Mouse (Mus musculus) liver, embryonic 11.5 days (tissue): Measurements from ENCODE around the gene Brwd3. TPM values are rescaled to one million over a fixed set of nuclear protein-coding genes. Genes with fewer than 3 reads are reported as not detected.

Experiments
- ATAC-seq: fragments of 200-750 bp; cut with Nextera tagmentation; replicated peaks from 2 replicates; pipeline ENCODE4 v1.8.0; 2017; ENCODE audit warnings: moderate number of reproducible peaks, mild to moderate bottlenecking, moderate TSS enrichment, moderate library complexity; ENCODE audit not compliant: low FRiP score
- DNase-seq: peaks from one replicate; pipeline ENCODE4 v3.0.0-alpha.2; 2017; ENCODE audit warnings: low spot score
- H3K27ac ChIP-seq: fragments of 300-500 bp; sonication (generic); 2 replicates; pipeline ENCODE4 v1.5.1; 2014; ENCODE audit warnings: mild to moderate bottlenecking, low read depth, low read length, control low read depth
- H3K27me3 ChIP-seq: fragments of 300-500 bp; sonication (generic); replicated peaks from 2 replicates; pipeline ENCODE4 v1.6.1; 2014; ENCODE audit warnings: low read length, mixed read lengths; ENCODE audit not compliant: control insufficient read depth, insufficient read depth
- H3K36me3 ChIP-seq: fragments of 300-500 bp; sonication (generic); 2 replicates; pipeline ENCODE4 v1.6.1; 2014; ENCODE audit warnings: mild to moderate bottlenecking, low read length, moderate library complexity, mixed read lengths; ENCODE audit not compliant: control insufficient read depth, insufficient read depth
- H3K4me1 ChIP-seq: fragments of 300-500 bp; sonication (generic); replicated peaks from 2 replicates; pipeline ENCODE4 v1.6.1; 2014; ENCODE audit warnings: low read length, mixed read lengths; ENCODE audit not compliant: control insufficient read depth, insufficient read depth
- H3K4me2 ChIP-seq: fragments of 300-500 bp; sonication (generic); 2 replicates; pipeline ENCODE4 v1.6.1; 2014; ENCODE audit warnings: mild to moderate bottlenecking, control low read depth, moderate library complexity
- H3K4me3 ChIP-seq: fragments of 300-500 bp; sonication (generic); 2 replicates; pipeline ENCODE4 v1.5.1; 2014; ENCODE audit warnings: low read depth, low read length, control low read depth
- H3K9ac ChIP-seq: fragments of 300-500 bp; sonication (generic); 2 replicates; pipeline ENCODE4 v1.6.1; 2014; ENCODE audit warnings: low read depth, low read length, control low read depth
- H3K9me3 ChIP-seq: fragments of 300-500 bp; sonication (generic); 2 replicates; pipeline ENCODE4 v1.6.1; 2016; ENCODE audit warnings: low read length, inconsistent platforms, mixed read lengths; ENCODE audit not compliant: control insufficient read depth
- WGBS: fragments of 180-500 bp; shearing (Covaris S2); extraction: QIAGEN DNeasy Blood & Tissue Kit; methylation state at CpG from one replicate; pipeline ENCODE4 v1.1.7; 2014; 5-methylcytosine and 5-hydroxymethylcytosine counted together
- polyA plus RNA-seq: library from polyadenylated mRNA; unstranded; fragments of >200 nt; fragmentation: Nextera tagmentation; extraction: Ambion mirVana; gene quantifications from 2 replicates; pipeline ENCODE4 v1.2.1, GENCODE M21; 2014

Brwd3 gene
- polyA plus RNA-seq, 1 experiment from 2014 or later: 2.6 TPM

GRCm38 (mm10) chrX:108797268-108797667 is 36.9 kb downstream of the Brwd3 start:
- Histone ChIP-seq H3K9ac (no peak overlapping the region), H3K9me3 (no peaks in the 10 kb centered on the region), H3K27ac (no peak overlapping the region), H3K4me1 (no peaks in the 10 kb centered on the region), H3K36me3 (no peaks in the 10 kb centered on the region), H3K4me2 (no peak overlapping the region), H3K27me3 (no peaks in the 10 kb centered on the region), H3K4me3 (no peak overlapping the region)
- WGBS: 65% methylated on average over 3 of the region's 3 CpGs
- DNase-seq (no peak), ATAC-seq (no peak)

DNA sequence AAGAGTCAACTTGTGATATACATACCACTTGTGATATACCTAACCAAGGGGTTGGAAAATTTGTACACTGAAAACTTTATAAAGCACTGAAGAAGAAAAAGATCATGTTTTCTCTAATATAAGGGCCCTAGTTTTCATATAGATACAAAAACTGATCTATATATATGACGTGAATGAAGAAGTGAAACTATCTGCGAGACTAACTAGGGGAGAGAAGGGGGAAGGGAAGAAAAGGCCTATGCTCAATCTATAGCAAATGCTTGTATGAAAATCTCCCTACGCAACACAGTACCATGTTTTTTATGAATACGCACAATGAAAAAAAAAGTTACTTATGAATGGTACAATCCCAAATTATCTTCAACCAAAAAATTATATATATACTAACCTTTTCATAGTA is 50.4 kb downstream of the Brwd3 start:
- no peak for DNase-seq
- WGBS: 91% methylated on average over 4 of the region's 4 CpGs

GRCm38 (mm10) chrX:108731755-108732154 is 102.4 kb downstream of the Brwd3 start:
- Histone ChIP-seq H3K27me3 (no peaks in the 10 kb centered on the region), H3K9me3 (no peaks in the 10 kb centered on the region), H3K4me2 (no peak overlapping the region), H3K9ac (no peak overlapping the region), H3K27ac (no peak overlapping the region), H3K4me1 (no peaks in the 10 kb centered on the region), H3K4me3 (no peak overlapping the region), H3K36me3 (no peaks in the 10 kb centered on the region)
- DNase-seq: no peak
- ATAC-seq: no peak; the same call in 1 of the 2 replicates

More for the DNA sequence above, 50.4 kb downstream of the Brwd3 start:
- Histone ChIP-seq H3K27ac (no peak overlapping the region), H3K9me3 (no peaks in the 10 kb centered on the region), H3K27me3 (no peaks in the 10 kb centered on the region), H3K9ac (no peak overlapping the region), H3K4me3 (no peak overlapping the region), H3K36me3 (no peaks in the 10 kb centered on the region), H3K4me2 (no peak overlapping the region), H3K4me1 (no peaks in the 10 kb centered on the region)
- no peak for ATAC-seq

GRCm38 (mm10) chrX:108729564-108729963 is 104.6 kb downstream of the Brwd3 start:
- DNase-seq (no peak), ATAC-seq (no peak)
- H3K4me2 ChIP-seq: no peak overlapping the region
- H3K9ac ChIP-seq: no peak overlapping the region
- H3K27me3 ChIP-seq: no peaks in the 10 kb centered on the region
- WGBS: 78% methylated on average over 1 of the region's 1 CpGs
- H3K27ac ChIP-seq: no peak overlapping the region
- H3K36me3 ChIP-seq: no peaks in the 10 kb centered on the region
- no peaks in the 10 kb centered on the region for H3K4me1 ChIP-seq
- no peaks in the 10 kb centered on the region for H3K9me3 ChIP-seq
- H3K4me3 ChIP-seq: no peak overlapping the region

GRCm38 (mm10) chrX:108729068-108729467 is 105.1 kb downstream of the Brwd3 start:
- WGBS: 77% methylated on average over 3 of the region's 3 CpGs
- no peak overlapping the region for H3K27ac ChIP-seq

GRCm38 (mm10) chrX:108728334-108728733 is 105.8 kb downstream of the Brwd3 start:
- WGBS: 63% methylated on average over 3 of the region's 3 CpGs
- H3K4me3 ChIP-seq: no peak overlapping the region
- DNase-seq: no peak

More at GRCm38 (mm10) chrX:108729068-108729467, 105.1 kb downstream of the Brwd3 start:
- no peaks in the 10 kb centered on the region for H3K4me1 ChIP-seq
- H3K4me2 ChIP-seq: no peak overlapping the region
- DNase-seq (no peak), ATAC-seq (no peak)
- H3K4me3 ChIP-seq: no peak overlapping the region
- H3K27me3 ChIP-seq: no peaks in the 10 kb centered on the region
- no peaks in the 10 kb centered on the region for H3K9me3 ChIP-seq
- H3K9ac ChIP-seq: no peak overlapping the region
- H3K36me3 ChIP-seq: no peaks in the 10 kb centered on the region

GRCm38 (mm10) chrX:108724241-108724640 is 109.9 kb downstream of the Brwd3 start:
- Histone ChIP-seq H3K36me3 (no peaks in the 10 kb centered on the region), H3K27me3 (no peaks in the 10 kb centered on the region), H3K4me2 (no peak overlapping the region), H3K9ac (no peak overlapping the region), H3K4me3 (no peak overlapping the region), H3K27ac (no peak overlapping the region), H3K4me1 (no peaks in the 10 kb centered on the region), H3K9me3 (no peaks in the 10 kb centered on the region)
- ATAC-seq (no peak), DNase-seq (no peak)

More at GRCm38 (mm10) chrX:108728334-108728733, 105.8 kb downstream of the Brwd3 start:
- Histone ChIP-seq H3K27ac (no peak overlapping the region), H3K4me2 (no peak overlapping the region), H3K9ac (no peak overlapping the region), H3K4me1 (no peaks in the 10 kb centered on the region), H3K36me3 (no peaks in the 10 kb centered on the region), H3K27me3 (no peaks in the 10 kb centered on the region), H3K9me3 (no peaks in the 10 kb centered on the region)
- no peak for ATAC-seq

DNA sequence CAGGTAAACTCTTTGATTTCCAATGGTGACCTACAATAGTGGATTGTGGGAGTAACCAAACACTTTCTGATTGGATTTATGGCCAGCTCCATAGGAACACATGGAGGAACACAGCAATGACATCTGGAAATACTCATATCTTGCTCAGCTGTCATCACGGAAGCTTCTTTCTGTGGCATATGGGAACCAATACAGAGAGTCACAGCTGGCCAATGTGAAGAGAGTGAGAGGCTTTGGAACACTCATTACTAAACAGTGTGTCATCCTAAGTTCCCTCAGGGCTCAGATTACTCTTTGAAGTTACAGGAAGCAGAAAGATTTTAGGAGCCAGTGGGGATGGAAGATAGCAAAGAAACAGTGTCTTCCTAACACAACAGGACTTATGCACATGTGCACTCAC is 111.7 kb downstream of the Brwd3 start:
- H3K36me3 ChIP-seq: no peaks in the 10 kb centered on the region
- no peak overlapping the region for H3K4me3 ChIP-seq
- no peak for DNase-seq
- no peak for ATAC-seq
- H3K9me3 ChIP-seq: no peaks in the 10 kb centered on the region
- no peak overlapping the region for H3K27ac ChIP-seq
- no peaks in the 10 kb centered on the region for H3K4me1 ChIP-seq
- H3K4me2 ChIP-seq: no peak overlapping the region
- WGBS: 80% methylated on average over 1 of the region's 1 CpGs
- H3K27me3 ChIP-seq: no peaks in the 10 kb centered on the region
- no peak overlapping the region for H3K9ac ChIP-seq

DNA sequence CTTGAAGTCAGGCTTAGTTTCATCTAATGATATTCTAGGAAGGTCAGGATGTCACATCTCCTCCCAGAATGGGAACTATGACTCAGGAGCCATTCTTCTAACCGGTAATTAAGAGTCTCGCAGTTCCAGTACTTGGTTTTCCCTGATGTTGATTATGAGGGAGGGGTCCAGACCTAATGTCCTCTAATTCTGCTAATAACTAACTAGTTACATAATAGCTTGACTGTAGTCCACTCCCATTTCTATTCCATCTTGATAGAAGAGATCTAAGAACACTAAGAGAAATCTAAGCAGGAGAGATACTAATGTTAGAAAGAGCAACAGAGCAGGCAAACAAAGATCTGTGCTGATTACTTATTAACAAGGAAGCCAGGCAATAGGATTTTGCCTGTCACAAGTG is 129.9 kb downstream of the Brwd3 start:
- Histone ChIP-seq H3K4me3 (no peak overlapping the region), H3K4me1 (no peaks in the 10 kb centered on the region), H3K27me3 (no peaks in the 10 kb centered on the region), H3K9me3 (no peaks in the 10 kb centered on the region), H3K36me3 (no peaks in the 10 kb centered on the region), H3K4me2 (no peak overlapping the region), H3K9ac (no peak overlapping the region), H3K27ac (no peak overlapping the region)
- 73% methylated on average over 2 of the region's 2 CpGs for WGBS
- DNase-seq (no peak), ATAC-seq (no peak)
